Mouse (Mus musculus): ENCODE measurements around the gene Tmem107.

The Tmem107 gene

GRCm38 (mm10) chr11:69094697-69095429 lies 24.3 kb downstream of the Tmem107 start, which contains the start of gene Per1:
TSS of gene Per1 (plus strand) at chr11:69095217.
- peak; percentile 100 for DNase-seq

GRCm38 (mm10) chr11:69095511-69096231 lies 25.1 kb downstream of the Tmem107 start:
- peak; percentile 62 for DNase-seq

GRCm38 (mm10) chr11:69096360-69096986 lies 25.9 kb downstream of the Tmem107 start:
- no peak for DNase-seq

- DNase-seq, result peak; percentile 93
These were observed 26.6 kb downstream of the Tmem107 start for GRCm38 (mm10) chr11:69096987-69097900.

- no peak for DNase-seq
These were observed 27.6 kb downstream of the Tmem107 start for GRCm38 (mm10) chr11:69098039-69098761.

- peak; percentile 99 for DNase-seq
These were observed 28.1 kb downstream of the Tmem107 start for GRCm38 (mm10) chr11:69098762-69099091.

GRCm38 (mm10) chr11:69099177-69099914 lies 28.7 kb downstream of the Tmem107 start:
- peak; percentile 89 for DNase-seq

GRCm38 (mm10) chr11:69099915-69100345 lies 29.3 kb downstream of the Tmem107 start:
- DNase-seq, result peak; percentile 93

GRCm38 (mm10) chr11:69100639-69101360 lies 30.2 kb downstream of the Tmem107 start:
- peak; percentile 76 for DNase-seq

- peak; percentile 67 for DNase-seq
These were observed 31.2 kb downstream of the Tmem107 start for GRCm38 (mm10) chr11:69101604-69102402.

GRCm38 (mm10) chr11:69102403-69102725 lies 31.8 kb downstream of the Tmem107 start:
- no peak for DNase-seq

GRCm38 (mm10) chr11:69103121-69103520 lies 32.5 kb downstream of the Tmem107 start:
- peak; percentile 48 for DNase-seq

- DNase-seq, result peak; percentile 61
These were observed 33.2 kb downstream of the Tmem107 start for GRCm38 (mm10) chr11:69103531-69104435.

- peak; percentile 54 for DNase-seq
These were observed 33.9 kb downstream of the Tmem107 start for GRCm38 (mm10) chr11:69104487-69104886.

- DNase-seq, result no peak
These were observed 34.6 kb downstream of the Tmem107 start for GRCm38 (mm10) chr11:69105227-69105626.

- DNase-seq, result peak; percentile 45
These were observed 35.2 kb downstream of the Tmem107 start for GRCm38 (mm10) chr11:69105796-69106195.

GRCm38 (mm10) chr11:69106299-69106698 lies 35.7 kb downstream of the Tmem107 start:
- DNase-seq, result peak; percentile 44

GRCm38 (mm10) chr11:69106842-69107241 lies 36.2 kb downstream of the Tmem107 start:
- peak; percentile 53 for DNase-seq

GRCm38 (mm10) chr11:69107676-69108075 lies 37.1 kb downstream of the Tmem107 start:
- peak; percentile 42 for DNase-seq

Measured in cerebellum, adult 9-11 months (tissue).